Mouse (Mus musculus) activated CD4-positive, CD25-positive, alpha-beta regulatory T cell (primary cell): ENCODE data around the gene Mamld1. TPM values are rescaled to one million over a fixed set of nuclear protein-coding genes. Genes with fewer than 3 reads are reported as not detected.

Source experiments
- polyA plus RNA-seq, 2 experiments: library from polyadenylated mRNA; unstranded; fragments of 100-300 nt; shearing (Covaris generic); gene quantifications; one replicate each; pipeline ENCODE4 v1.2.1; 2017

Gene Mamld1
- under 1 TPM in 1 of 2 experiments, not detected in 1; 0.15 TPM for polyA plus RNA-seq

DNA sequence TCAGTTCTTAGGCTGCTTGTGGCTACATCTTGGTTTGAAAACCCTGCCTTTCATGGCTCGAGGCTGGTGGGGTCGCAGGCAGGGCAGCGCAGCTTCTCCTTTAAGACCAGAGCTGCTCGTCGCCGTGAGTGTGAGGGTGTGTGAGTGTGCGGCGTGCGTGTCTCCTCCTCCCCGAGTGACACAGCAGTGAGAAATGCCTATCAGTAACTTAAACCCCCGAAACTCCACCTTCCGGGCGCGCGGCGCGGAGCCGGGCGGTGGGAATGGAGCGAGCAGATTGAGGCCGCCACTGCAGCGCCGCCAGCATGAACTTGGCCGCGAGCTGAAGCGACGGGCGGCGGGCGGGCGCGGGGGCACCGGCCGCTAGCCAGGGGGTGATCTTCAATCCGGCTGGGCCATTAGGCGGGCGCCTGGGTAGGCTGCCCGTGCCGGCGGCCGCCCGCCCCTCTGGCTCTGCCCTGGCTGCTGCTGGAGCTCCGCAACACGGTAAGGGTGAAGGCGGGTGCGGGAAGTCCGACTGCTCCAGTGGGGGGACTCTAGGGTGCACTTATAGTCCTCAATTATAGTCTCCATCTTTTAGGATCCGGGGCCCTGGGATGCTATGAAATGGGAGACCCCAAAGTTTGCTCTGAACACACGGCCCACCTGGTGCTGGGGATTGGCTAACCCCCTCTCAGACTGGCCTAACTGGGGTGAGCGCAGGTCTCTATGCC is at the start of gene Mamld1:
Mamld1 (plus strand) TSS at position 393 of the 713 bp plus-strand sequence.

Other genes with a start within 250 kb of the Mamld1 start
- 1 to 10 TPM; 7.5 to 8.0 TPM for gene Mtm1, start 160.5 kb downstream of the Mamld1 start, polyA plus RNA-seq